Mouse (Mus musculus): ENCODE measurements around the gene Nrg3.

DNA sequence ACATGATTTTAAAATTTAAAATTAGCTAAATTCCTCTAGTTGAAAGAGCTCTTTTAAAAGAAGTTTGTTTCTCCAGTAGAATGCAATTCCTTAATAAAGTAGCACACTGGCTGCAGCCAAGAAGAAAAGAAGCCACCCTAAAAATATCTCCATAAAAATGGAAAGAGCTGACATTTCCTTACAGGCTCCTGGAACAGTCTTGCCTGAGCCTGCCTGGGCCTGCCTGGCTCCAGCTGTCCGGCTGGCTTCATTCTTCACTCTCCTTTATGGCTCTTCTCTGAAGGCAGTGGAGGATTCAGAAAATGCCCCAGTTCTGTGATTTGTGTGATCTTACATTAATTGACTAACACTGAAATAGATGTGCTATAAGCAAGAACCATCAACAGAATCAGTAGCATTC lies 433.8 kb downstream of the Nrg3 start:
- TF ChIP-seq CTCF (IDR thresholded peaks at IDR 0.05 in 2 of 3, conservative IDR thresholded peaks at IDR 0.05 in 1 of 3; ENCODE audit: control insufficient read depth in 1 of 3, insufficient read depth in 1 of 3, low read depth in 2 of 3, low read length in 3 of 3, poor library complexity in 1 of 3, severe bottlenecking in 1 of 3), result no peak
- no peak for TF ChIP-seq EP300 (IDR thresholded peaks at IDR 0.05; ENCODE audit: low read depth in 1 of 2, low read length in 2 of 2)
- TF ChIP-seq JUND (IDR thresholded peaks at IDR 0.05; ENCODE audit: low read depth, low read length), result no peak
- TF ChIP-seq POLR2A (IDR thresholded peaks at IDR 0.05; ENCODE audit: control insufficient read depth in 1 of 2, insufficient read depth in 1 of 2, low read depth in 1 of 2, low read length in 2 of 2, poor library complexity in 1 of 2), result no peak
- TF ChIP-seq POLR2AphosphoS5 (IDR thresholded peaks at IDR 0.05; ENCODE audit: borderline replicate concordance, low read depth, low read length), result no peak
- TF ChIP-seq E2F4 (IDR thresholded peaks at IDR 0.05; ENCODE audit: borderline replicate concordance, low read depth, low read length), result no peak

Measured in MEL (cell line).